Mouse (Mus musculus) frontal cortex, postnatal 14 days (tissue): ENCODE results near the gene Stim1.
A peak's percentile ranks its signal among the peaks of the same experiment; 100 is the strongest.

ENCODE experiments used
- DNase-seq, 2 experiments: peaks; one replicate each; pipeline ENCODE4 v3.0.0; 2022; ENCODE audit warnings: low spot score in 2 of 2

Gene Stim1

GRCm38 (mm10) chr7:102267601-102268394 is at the start of gene Stim1:
Gene Stim1, plus strand, starts transcription at chr7:102267806.
- peak; percentile 30 to 46 for DNase-seq

- DNase-seq: no peak
These were observed 45.7 kb upstream of the Stim1 start for GRCm38 (mm10) chr7:102221899-102222298.

DNA sequence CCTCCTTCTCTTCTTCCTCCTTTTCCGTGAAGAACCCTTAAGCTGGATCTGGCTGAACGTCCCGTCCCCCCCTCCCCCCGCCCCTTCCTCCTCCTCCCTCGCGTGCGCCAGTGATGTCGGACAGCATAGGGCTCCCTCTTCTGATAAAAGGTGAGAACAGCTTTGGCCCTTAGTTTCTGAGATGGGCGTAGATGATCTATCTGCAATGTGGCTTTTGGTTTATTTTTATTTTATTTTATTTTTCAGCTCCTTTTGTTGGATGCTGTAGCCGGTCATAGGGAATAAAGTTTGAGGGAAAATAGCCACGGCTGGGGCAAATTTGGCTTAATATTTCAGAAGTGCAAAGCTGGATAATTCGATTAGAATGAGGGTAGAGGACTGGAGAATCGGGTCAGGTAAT is 45.3 kb upstream of the Stim1 start:
- DNase-seq: no peak

DNA sequence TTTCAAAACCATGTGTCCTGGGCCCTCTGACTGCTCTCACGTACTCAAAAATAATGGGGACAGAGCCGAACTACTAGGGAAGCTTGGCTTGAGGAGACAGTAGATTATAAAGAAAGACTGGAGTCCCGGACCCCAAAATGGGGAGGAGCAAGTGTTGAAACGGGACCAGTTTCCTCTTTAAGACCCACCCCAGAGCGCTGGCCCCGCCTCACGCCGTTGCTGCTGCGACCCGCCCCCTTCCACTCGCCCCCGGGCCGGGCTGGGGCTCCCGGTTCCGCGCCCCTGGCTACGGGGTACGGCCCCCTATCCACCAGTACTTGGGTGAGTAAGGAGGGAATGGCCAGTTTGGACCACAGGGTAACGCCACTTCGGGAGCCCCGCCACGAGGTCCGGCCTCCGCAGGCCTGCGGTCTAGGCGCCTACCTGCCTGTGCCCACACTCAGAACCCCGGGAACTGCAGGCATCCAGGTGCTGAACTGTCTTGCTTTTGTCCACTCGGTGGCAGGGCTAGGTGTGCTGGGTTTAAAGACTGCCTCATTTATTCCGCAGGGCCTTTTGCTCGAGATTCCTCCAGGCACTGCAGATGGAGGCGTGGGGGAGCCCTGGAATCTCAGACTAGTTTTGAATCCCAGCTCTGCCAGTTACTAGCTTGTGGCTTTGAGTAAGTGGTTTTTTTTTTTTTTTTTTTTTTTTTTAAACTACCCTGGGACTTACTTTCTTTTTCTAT is 44.6 kb upstream of the Stim1 start:
- peak in 1 of 2 experiments; percentile 58 for DNase-seq

DNA sequence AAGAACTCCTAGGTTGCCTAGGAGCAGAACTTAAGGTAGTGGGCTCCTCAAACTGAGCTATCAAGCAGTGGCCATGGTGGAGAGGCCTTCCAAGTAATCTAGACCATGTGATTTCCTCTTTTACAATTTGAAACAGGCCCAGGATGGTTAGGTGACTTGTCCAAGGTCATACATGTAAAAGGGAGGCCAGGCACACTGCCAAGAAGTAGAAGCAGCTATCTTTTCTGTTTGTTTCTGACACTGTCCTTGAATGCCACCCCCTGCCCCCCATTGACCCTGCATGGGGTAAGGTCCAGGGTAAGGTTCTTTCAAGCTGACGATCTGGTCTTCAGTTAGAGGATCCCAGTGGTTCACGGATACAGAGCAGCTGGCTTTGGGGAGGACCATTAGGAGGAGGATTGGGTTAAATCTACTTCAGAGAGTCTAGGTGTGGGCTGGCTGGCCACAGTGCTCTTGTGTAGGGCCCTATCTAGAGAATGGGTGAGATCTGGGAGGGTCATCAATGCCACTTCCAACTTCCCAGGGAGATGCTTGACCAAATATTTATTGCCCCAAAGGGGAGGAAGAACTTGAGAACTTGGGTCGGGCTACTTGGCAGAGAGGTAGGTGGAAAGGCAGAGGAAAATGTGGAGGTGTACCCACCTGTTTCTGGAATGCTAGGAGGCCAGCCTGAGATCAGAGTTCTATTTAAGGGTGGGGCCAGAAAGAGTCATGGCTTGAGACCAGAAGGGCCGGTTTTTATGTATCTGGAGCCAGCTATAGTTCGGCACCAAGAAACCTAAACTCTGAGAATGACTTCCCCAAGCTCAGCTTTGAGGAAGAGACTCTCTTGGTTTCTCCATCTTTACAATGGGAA is 43.5 kb upstream of the Stim1 start:
- DNase-seq: no peak

DNA sequence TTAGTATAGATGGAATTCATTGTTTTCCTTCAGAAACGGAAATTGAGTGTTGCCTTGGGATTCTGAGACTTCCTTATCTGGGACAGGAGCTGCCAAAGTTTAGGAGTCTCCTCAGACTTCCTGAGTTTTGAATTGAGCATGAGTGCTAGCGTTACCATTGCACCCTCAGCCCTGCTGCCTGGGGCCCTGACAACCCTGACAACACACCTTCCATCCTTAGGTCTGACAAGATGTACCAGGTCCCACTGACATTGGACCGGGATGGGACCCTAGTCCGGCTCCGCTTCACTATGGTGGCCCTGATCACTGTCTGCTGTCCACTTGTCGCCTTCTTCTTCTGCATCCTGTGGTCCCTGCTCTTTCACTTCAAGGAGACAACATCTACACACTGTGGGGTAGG is 41.6 kb upstream of the Stim1 start:
- no peak for DNase-seq

- no peak for DNase-seq
These were observed 39.4 kb upstream of the Stim1 start for GRCm38 (mm10) chr7:102228049-102228670.

GRCm38 (mm10) chr7:102229814-102230213 is 37.8 kb upstream of the Stim1 start:
- DNase-seq: no peak

- no peak for DNase-seq
These were observed 34.5 kb upstream of the Stim1 start for GRCm38 (mm10) chr7:102233059-102233458.

- DNase-seq: no peak
These were observed 28.8 kb upstream of the Stim1 start for GRCm38 (mm10) chr7:102238686-102239286.

GRCm38 (mm10) chr7:102239591-102239990 is 28.0 kb upstream of the Stim1 start:
- no peak for DNase-seq

- no peak for DNase-seq
These were observed 25.2 kb upstream of the Stim1 start for GRCm38 (mm10) chr7:102242371-102242770.

- DNase-seq: no peak
These were observed 24.7 kb upstream of the Stim1 start for GRCm38 (mm10) chr7:102242917-102243316.

- no peak for DNase-seq
These were observed 23.7 kb upstream of the Stim1 start for GRCm38 (mm10) chr7:102243870-102244269.

DNA sequence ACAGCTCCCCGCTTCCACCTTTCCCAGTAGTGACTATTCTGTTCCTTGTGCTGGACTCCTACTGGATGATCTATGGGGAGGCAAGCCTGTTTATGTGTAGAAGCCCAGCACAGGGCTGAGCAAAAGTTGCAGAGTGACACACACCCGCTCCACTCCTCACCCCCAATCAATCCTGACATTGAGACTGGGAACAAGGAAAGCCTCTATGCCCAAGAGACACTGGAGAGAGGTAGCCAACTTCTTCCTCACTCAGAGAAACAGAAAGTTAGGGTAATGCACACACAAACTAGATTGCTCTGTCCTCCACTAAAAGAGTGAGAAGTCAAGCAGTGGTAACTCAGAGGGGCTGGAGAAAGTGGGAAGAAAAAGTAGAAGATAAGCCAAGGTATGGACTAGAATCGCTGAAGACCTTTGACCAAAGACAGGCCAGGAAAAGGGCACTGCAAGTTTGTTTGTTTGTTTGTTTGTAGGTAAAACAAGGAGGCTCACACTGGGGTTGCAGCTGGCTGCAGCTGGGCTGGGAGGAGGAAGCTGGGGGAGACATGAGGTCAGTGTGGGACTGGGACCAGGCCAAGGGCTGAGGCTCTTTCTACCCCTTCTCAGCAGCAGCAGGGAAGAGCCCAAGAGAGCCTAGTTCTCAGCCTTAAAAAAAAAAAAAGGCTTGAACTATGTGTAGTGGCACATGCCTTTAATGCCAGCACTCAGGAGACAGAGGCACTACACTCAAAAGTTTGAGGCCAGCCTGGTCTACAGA is 22.6 kb upstream of the Stim1 start:
- no peak for DNase-seq

- no peak for DNase-seq
These were observed 21.8 kb upstream of the Stim1 start for GRCm38 (mm10) chr7:102245775-102246174.

GRCm38 (mm10) chr7:102246265-102246664 is 21.3 kb upstream of the Stim1 start:
- no peak for DNase-seq

- DNase-seq: no peak
These were observed 20.4 kb upstream of the Stim1 start for GRCm38 (mm10) chr7:102246956-102247797.

DNA sequence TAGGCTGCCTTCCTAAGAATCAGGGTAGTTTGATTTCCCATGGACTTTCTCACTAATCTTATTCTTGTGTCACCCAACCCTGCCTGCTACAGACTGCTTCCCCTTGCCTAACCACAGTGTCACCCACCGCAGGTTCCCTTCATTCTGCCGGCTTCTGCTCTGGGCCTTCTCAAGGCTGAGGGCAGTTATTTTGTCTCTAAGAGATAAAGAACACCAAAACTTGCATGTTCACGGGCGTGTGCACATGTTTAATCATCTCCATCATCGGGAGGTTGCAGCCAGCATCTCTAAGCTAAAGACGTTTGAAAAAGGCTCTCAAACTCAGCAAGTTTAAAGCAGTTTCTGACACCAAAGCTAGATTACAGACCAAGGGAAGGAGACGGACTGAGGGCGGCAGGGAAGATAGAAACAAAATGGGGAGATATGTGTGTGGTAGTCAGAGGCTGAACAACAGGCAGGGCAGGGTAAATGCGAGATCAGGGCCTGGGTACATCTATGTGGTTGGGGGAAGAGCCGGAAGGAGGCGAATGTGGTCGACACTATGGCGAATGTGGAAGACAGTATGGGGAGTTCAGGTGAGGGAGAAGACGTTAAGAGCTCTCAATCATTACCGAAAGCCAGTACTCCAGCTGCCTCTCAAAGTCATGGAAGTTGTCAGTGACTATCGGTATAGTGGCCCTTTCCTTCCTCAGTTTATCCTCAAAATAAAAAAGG is 18.8 kb upstream of the Stim1 start:
- DNase-seq: no peak
